Mouse (Mus musculus) myocyte (in vitro differentiated cells): Measurements from ENCODE around the gene Fut4.

Experiments
- CEBPB ChIP-seq: IDR thresholded peaks from 2 replicates; pipeline ENCODE4 v1.6.1; 2011; ENCODE audit warnings: mild to moderate bottlenecking, moderate library complexity; ENCODE audit not compliant: poor library complexity, insufficient read depth, severe bottlenecking
- E2F4 ChIP-seq: IDR thresholded peaks from one replicate; pipeline ENCODE4 v1.6.1; 2011; ENCODE audit warnings: mild to moderate bottlenecking, control low read depth, moderate library complexity; ENCODE audit not compliant: insufficient read depth
- MAX ChIP-seq: IDR thresholded peaks from one replicate; pipeline ENCODE4 v1.6.1; 2011; ENCODE audit warnings: low read depth, mild to moderate bottlenecking, control low read depth
- MYOD1 ChIP-seq, 3 experiments: IDR thresholded peaks; one replicate each; pipeline ENCODE4 v1.6.1; 2011; ENCODE audit warnings: control low read depth in 2 of 3, low read depth in 2 of 3, mild to moderate bottlenecking in 2 of 3, moderate library complexity in 1 of 3; ENCODE audit not compliant: insufficient read length in 2 of 3, control insufficient read depth in 1 of 3
- MYOG ChIP-seq, 3 experiments: IDR thresholded peaks; one replicate each; pipeline ENCODE4 v1.6.1; 2011; ENCODE audit warnings: control low read depth in 2 of 3, low read depth in 2 of 3, mild to moderate bottlenecking in 2 of 3; ENCODE audit not compliant: insufficient read length in 2 of 3, control insufficient read depth in 1 of 3, insufficient read depth in 1 of 3
- POLR2A ChIP-seq: IDR thresholded peaks from one replicate; pipeline ENCODE4 v1.6.1; 2011; ENCODE audit warnings: low read depth, mild to moderate bottlenecking, control low read depth, moderate library complexity; ENCODE audit not compliant: insufficient read length
- POLR2AphosphoS2 ChIP-seq: IDR thresholded peaks from one replicate; pipeline ENCODE4 v1.6.1; 2011; ENCODE audit warnings: low read depth, control low read depth; ENCODE audit not compliant: insufficient read length
- SRF ChIP-seq: IDR thresholded peaks from one replicate; pipeline ENCODE4 v1.6.1; 2011; ENCODE audit warnings: low read depth; ENCODE audit not compliant: control insufficient read depth, insufficient read length
- TCF12 ChIP-seq: IDR thresholded peaks from one replicate; pipeline ENCODE4 v1.6.1; 2011; ENCODE audit warnings: mild to moderate bottlenecking, control low read depth; ENCODE audit not compliant: poor library complexity, insufficient read depth, severe bottlenecking
- TCF3 ChIP-seq: IDR thresholded peaks from one replicate; pipeline ENCODE4 v1.6.1; 2011; ENCODE audit warnings: low read depth, control low read depth; ENCODE audit not compliant: insufficient read length
- USF1 ChIP-seq: IDR thresholded peaks from one replicate; pipeline ENCODE4 v1.6.1; 2011; ENCODE audit warnings: low read depth, mild to moderate bottlenecking, control low read depth, moderate library complexity

DNA sequence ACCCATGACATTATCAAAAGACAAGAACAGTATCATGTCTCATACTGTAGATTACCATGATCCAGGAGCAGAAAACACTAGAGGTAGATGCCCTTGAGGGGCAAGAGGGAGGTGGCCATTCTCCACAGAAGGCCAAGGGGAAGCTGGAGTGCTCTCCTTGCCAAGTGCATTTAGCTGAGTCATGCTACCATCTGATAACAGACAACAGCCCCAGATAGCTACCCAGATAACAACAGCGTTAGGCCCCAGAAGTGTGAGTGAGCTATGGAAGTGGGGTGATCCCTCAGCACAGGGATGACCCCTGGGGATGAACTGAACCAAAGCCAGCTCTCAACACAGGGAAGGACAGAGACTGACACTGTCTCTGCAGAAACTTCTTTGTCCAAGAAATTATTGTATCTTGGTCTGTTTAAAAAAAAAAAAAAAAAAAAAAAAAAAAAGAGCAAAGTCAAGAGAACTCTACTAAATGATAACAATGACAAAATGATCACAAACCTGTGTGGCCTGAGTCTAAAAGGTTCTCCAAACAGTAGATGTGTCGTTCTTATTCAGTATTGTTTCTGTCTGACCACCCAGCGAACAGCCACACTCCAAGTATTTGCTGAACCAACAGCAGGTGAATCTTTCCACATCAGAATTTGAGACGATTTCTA, 12.6 kb downstream of the Fut4 start:
- TF ChIP-seq MAX (no peak), E2F4 (no peak), POLR2A (no peak), MYOD1 (IDR thresholded peaks at IDR 0.05; ENCODE audit: control insufficient read depth in 1 of 3, insufficient read length in 2 of 3, low read depth in 2 of 3) (no peak), POLR2AphosphoS2 (no peak), TCF12 (no peak), MYOG (IDR thresholded peaks at IDR 0.05; ENCODE audit: control insufficient read depth in 1 of 3, insufficient read depth in 1 of 3, insufficient read length in 2 of 3, low read depth in 2 of 3) (no peak), CEBPB (no peak), USF1 (no peak), SRF (no peak), TCF3 (no peak)
